Mouse (Mus musculus): Measurements from ENCODE around the gene Arhgap24.
"Not testable (repeated sequence)": the region's sequence is repeated elsewhere in the genome, so short reads cannot be mapped to it uniquely, and the experiment has no call there.

Gene Arhgap24

GRCm38 (mm10) chr5:102888482-102889162 is 407.4 kb downstream of the Arhgap24 start:
- DNase-seq (ENCODE audit: low spot score), result no peak

- no peak for DNase-seq (ENCODE audit: low spot score)
Observed at GRCm38 (mm10) chr5:102889163-102889488, 407.9 kb downstream of the Arhgap24 start.

DNA sequence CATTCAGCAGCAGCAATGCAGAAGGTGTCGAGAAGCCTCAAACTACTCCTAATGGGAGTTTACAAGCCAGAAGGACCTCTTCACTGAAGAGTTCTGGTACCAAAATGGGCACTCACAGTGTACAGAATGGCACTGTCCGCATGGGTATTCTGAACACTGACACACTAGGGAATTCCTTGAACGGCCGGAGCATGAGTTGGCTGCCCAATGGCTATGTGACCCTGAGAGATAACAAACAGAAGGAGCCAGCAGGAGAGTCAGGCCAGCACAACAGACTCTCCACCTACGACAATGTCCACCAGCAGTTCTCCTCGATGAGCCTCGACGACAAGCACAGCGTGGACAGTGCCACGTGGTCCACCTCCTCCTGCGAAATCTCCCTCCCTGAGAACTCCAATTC is 411.0 kb downstream of the Arhgap24 start:
- no peak for DNase-seq (ENCODE audit: low spot score)

DNA sequence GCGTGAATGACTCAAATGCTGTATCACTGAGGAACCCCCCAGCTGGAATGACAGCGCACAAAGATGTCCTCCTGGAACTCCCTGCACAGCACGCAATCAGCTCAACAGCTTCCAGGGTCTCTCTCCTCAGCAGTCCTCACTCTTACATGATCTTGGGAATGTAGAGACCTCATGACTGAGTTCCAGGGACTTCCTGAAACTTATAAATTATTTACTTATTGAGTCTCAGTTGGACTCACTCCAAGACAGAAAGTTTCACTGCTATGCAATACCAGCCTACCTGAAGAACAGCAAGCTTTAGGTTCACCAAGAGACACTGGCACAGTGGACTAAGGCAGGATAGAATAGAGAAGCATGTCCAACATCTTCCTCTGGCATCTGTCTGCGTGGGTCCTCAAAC is 417.1 kb downstream of the Arhgap24 start:
- no peak for DNase-seq (ENCODE audit: low spot score)

- no peak for DNase-seq (ENCODE audit: low spot score)
Observed at GRCm38 (mm10) chr5:102899680-102900215, 418.6 kb downstream of the Arhgap24 start.

DNA sequence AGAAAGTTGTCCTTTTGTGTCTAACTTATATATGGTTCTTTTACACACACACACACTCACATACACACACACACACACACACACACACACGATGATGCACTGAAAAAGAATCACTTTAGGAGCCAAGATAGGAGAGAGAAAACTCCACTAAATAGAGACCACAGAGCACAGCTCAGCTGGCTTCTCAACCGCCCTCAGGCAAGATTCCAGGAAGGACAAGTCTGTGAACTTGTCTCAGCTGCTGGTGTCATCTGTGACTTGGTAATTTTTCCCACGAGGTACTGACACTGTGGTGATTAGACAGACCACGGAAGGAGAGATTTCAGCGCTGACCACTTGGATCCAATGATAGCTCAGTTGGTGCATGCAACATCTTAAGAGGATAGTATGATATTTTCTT is 420.0 kb downstream of the Arhgap24 start:
- no peak for DNase-seq (ENCODE audit: low spot score)

DNA sequence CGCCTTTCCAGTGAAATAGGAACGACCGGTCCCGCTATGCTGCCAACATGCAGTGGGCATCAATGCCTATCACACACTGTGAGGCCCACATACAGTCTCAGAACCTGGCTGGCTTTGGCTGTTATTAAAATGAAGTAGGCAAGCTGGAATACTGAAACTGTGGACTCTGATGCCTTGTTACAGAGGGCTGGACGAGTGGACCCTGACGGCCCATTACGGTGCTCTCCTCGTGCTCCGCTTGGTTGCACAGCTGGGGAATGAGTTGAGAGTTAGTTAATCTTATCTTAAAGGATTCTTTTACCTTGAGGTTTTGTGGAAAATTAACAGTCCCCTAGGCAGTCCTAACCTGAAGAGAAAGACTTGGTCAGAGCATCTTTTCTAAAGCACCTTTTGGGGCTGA is 422.3 kb downstream of the Arhgap24 start:
- DNase-seq (ENCODE audit: low spot score), result no peak

GRCm38 (mm10) chr5:102904066-102904465 is 422.9 kb downstream of the Arhgap24 start:
- DNase-seq (ENCODE audit: low spot score), result no peak

DNA sequence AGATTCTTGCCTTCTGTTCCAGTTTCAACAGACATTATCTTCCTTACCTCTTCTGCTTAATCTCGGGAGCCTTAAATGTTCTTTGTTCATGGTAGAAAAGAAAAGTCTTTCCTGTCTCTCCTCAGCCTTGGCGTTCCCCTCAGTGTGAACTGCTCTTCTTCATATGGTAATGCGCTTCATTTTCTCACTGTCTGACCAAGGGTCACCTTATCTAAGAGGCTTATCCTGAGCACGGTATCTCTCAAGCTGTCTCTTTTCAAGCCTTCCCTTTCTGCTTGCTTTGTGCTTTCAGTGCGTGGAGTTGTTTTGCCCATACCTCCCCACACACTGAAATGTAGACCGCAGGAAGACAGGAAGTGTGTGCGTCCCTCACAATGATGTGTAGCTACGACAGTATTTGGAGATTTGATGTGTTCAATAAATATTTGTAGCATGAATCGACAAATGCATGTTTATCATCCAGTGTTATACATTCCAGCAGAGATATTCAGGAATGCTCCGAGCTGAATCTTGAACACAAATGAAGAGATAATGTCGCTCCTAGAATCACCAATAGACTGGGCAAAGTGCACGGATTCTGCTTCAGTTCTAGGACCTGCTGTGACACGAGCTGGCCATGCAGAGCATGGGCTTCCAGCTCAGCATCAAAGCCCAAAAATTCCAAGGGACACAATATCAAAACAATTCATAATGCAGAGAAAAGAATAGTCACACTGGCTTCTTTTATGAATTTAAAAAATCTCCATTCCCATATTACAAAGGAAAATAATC is 424.4 kb downstream of the Arhgap24 start:
- no peak for DNase-seq (ENCODE audit: low spot score)

GRCm38 (mm10) chr5:102920199-102920598 is 439.0 kb downstream of the Arhgap24 start:
- no peak for DNase-seq (ENCODE audit: low spot score)

DNA sequence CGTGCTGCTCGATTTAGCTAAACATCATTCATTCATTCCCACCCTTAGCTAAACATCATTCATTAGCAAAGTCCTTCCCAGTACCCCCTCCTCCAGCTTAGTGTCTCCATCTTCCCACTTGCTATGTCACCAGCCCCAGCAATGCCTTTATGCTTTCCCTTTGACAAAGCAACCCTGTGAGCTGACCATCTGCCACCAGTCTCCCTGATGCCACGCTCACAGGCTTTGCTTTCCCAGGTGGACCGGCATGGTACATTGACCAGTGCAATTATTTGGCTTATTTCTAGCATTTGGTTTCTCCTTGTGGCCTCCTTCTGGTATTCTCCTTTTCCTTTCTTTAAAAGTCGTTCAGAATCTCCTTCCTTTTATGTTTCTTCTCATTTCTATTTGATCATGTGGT is 445.6 kb downstream of the Arhgap24 start:
- no peak for DNase-seq (ENCODE audit: low spot score)

GRCm38 (mm10) chr5:102930161-102930560 is 449.0 kb downstream of the Arhgap24 start:
- DNase-seq (ENCODE audit: low spot score), result no peak

- not testable (repeated sequence) for DNase-seq (ENCODE audit: low spot score)
Observed at GRCm38 (mm10) chr5:102943864-102944630, 462.9 kb downstream of the Arhgap24 start.

DNA sequence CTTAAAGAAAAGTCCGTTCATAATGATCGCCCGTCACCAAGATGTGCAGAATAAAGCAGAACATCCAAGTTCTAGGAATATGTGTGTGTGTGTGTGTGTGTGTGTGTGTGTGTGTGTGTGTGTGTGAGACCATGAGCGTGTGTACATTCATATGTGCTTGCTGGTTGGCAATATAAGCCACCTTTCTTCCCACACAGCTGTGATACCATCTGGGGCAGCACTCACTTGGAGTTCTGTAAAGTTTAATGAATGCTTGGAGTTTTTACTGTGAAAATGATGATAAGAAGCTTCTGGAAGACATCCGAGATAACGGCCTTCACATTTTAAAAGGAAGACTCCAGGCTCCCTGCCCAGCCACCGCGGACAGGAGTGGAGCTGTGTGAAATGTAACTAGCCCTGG is 465.4 kb downstream of the Arhgap24 start:
- no peak for DNase-seq (ENCODE audit: low spot score)

GRCm38 (mm10) chr5:102947061-102947711 is 466.0 kb downstream of the Arhgap24 start:
- DNase-seq (ENCODE audit: low spot score), result no peak
